ENCODE assay signal across 8 mouse cellular contexts in the genomic region with DNA sequence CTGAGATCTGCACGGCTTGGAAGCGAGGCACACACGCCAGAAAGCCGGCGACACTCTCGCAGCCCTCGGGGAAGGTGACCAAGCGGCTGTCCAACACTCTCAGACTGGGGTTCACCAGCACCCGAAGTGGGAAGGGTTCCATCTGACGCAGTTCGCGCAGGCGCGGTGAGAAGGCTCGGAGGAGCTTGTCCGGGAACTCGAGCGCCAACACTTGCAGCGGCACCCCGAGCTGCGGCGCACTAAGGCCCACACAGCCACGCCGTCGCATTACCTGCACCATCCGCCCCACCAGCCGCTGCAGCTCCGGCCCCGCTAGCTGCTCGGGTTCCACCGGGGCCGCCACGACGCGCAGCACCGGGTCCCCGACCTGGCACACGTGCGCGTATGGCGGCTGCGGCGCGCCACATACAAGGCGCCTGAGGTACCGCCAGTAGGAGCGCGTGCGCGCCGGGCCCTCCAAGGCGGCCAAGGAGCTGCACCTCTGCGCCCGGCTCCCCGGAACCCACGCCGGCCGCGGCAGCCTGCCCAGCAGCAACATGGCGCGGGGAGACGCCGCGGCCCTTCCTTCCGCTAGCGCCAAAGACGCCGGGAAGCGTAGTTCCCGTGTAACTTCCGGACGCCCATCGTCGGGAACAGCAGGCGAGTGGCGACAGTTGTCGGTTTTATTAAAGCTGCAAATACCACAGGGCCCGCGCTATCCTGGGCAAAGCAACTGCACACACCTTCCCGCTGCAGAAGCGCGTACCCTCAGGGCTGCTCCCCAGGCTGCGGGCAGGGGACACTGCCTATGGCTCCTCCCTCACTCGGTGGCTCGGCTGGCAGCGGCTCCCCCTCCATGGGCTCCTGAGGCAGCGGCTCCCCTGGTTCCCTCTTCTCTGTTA. TPM values are rescaled to one million over a fixed set of nuclear protein-coding genes. Genes with fewer than 3 reads are reported as not detected.
A peak's percentile ranks its signal among the peaks of the same experiment; 100 is the strongest.
DNase-seq lines count a peak whose midpoint lies in the region; ATAC-seq and TF ChIP-seq lines count a peak whose summit lies in the region.

A gene (minus strand): TSS at position 554 of the 881 bp plus-strand sequence.

- WGBS in forebrain, embryonic 15.5 days: under 1% methylated on average over 86 of the region's 87 CpGs
- WGBS in liver, postnatal 0 days (ENCODE audit: insufficient replicate concordance): 2% methylated on average over 78 of the region's 87 CpGs
- under 1% methylated on average over 85 of the region's 87 CpGs for WGBS in neural tube, embryonic 14.5 days

- no peaks in the 10 kb centered on the region for H3K27me3 ChIP-seq in ES-Bruce4 (ENCODE audit: control insufficient read depth, insufficient read depth, low read length, poor library complexity, severe bottlenecking)
- H3K27me3 ChIP-seq in forebrain, embryonic 15.5 days: no peaks in the 10 kb centered on the region
- no peaks in the 10 kb centered on the region for H3K27me3 ChIP-seq in liver, postnatal 0 days (ENCODE audit: insufficient read depth, low read length)
- H3K27me3 ChIP-seq in neural tube, embryonic 14.5 days (ENCODE audit: control insufficient read depth, insufficient read depth, low read length): no peaks in the 10 kb centered on the region; the same call in 1 of the 2 replicates
- H3K27me3 ChIP-seq in testis, adult 2 months (ENCODE audit: control insufficient read depth, insufficient read depth, low read length): no peaks in the 10 kb centered on the region

- no peak for TF ChIP-seq CTCF in ES-Bruce4 (IDR thresholded peaks at IDR 0.05; ENCODE audit: low read depth, low read length)
- no peak for TF ChIP-seq CTCF in liver, postnatal 0 days (IDR thresholded peaks at IDR 0.05; ENCODE audit: low read depth)
- no peak; the same call in 1 of the 2 replicates for TF ChIP-seq CTCF in testis, adult 2 months (IDR thresholded peaks at IDR 0.05; ENCODE audit: control insufficient read depth, insufficient read depth, insufficient replicate concordance, low read depth, low read length)

- DNase-seq in cerebellum, adult 11 months: peak; percentile 78
- DNase-seq in heart, postnatal 14 days: peak; percentile 84 to 87
- DNase-seq in layer of hippocampus, adult 11-12 months (ENCODE audit: low spot score): peak; percentile 84
- peak; percentile 80 for DNase-seq in liver, postnatal 0 days

- peak within 1 kb of the TSS; percentile 86 for H3K27ac ChIP-seq in ES-Bruce4 (ENCODE audit: insufficient read depth, low read length)
- peak within 1 kb of the TSS; percentile 91 for H3K27ac ChIP-seq in forebrain, embryonic 15.5 days (replicated peaks)
- peak within 1 kb of the TSS; percentile 90 for H3K27ac ChIP-seq in liver, postnatal 0 days (ENCODE audit: low read depth)
- peak within 1 kb of the TSS; percentile 78 for H3K27ac ChIP-seq in neural tube, embryonic 14.5 days (ENCODE audit: low read depth, low read length)
- H3K27ac ChIP-seq in testis, adult 2 months (ENCODE audit: control insufficient read depth, insufficient read depth, low read depth, low read length): peak within 1 kb of the TSS; percentile 78

- H3K4me3 ChIP-seq in ES-Bruce4 (ENCODE audit: low read depth, low read length): peak within 1 kb of the TSS; percentile 88
- H3K4me3 ChIP-seq in forebrain, embryonic 15.5 days: peak within 1 kb of the TSS; percentile 90
- peak within 1 kb of the TSS; percentile 86 for H3K4me3 ChIP-seq in liver, postnatal 0 days (ENCODE audit: low read depth, low read length)
- H3K4me3 ChIP-seq in neural tube, embryonic 14.5 days (ENCODE audit: low read depth, low read length): peak within 1 kb of the TSS; percentile 57
- peak within 1 kb of the TSS; percentile 88 for H3K4me3 ChIP-seq in testis, adult 2 months (ENCODE audit: control insufficient read depth, low read depth, low read length)

- H3K9me3 ChIP-seq in ES-Bruce4 (replicated peaks; ENCODE audit: control insufficient read depth, insufficient read depth, low read length, poor library complexity, severe bottlenecking): no peaks in the 10 kb centered on the region
- H3K9me3 ChIP-seq in forebrain, embryonic 15.5 days: no peaks in the 10 kb centered on the region
- H3K9me3 ChIP-seq in liver, postnatal 0 days (ENCODE audit: low read length): no peaks in the 10 kb centered on the region
- no peaks in the 10 kb centered on the region for H3K9me3 ChIP-seq in neural tube, embryonic 14.5 days (ENCODE audit: control insufficient read depth, low read length)

- intact Hi-C loops in heart, postnatal 14 days (cut with DNase I): loop anchor here (2.0 kb wide), 1 partner anchor 18 kb away; a partner anchor contains a TSS

- TF ChIP-seq POLR2A in ES-Bruce4 (IDR thresholded peaks at IDR 0.05; ENCODE audit: insufficient read depth, low read length): no peak
- 0 out of 2 replicates have a peak, but pooled peaks have one; percentile 12 for TF ChIP-seq POLR2A in testis, adult 2 months (IDR thresholded peaks at IDR 0.05; ENCODE audit: control insufficient read depth, low read depth, low read length)

- TF ChIP-seq EP300 in ES-Bruce4 (IDR thresholded peaks at IDR 0.05; ENCODE audit: insufficient read depth, low read depth, low read length): no peak
- TF ChIP-seq EP300 in liver, postnatal 0 days (IDR thresholded peaks at IDR 0.05; ENCODE audit: low read depth): no peak

- peak; percentile 91 for ATAC-seq in forebrain, embryonic 15.5 days (replicated peaks)
- ATAC-seq in liver, postnatal 0 days: peak; percentile 83
- peak; percentile 87 for ATAC-seq in neural tube, embryonic 14.5 days (ENCODE audit: low read depth)

- H3K4me2 ChIP-seq in forebrain, embryonic 15.5 days (replicated peaks): peak within 1 kb of the TSS; percentile 88
- peak within 1 kb of the TSS; percentile 88 for H3K4me2 ChIP-seq in liver, postnatal 0 days (ENCODE audit: low read depth, low read length)
- H3K4me2 ChIP-seq in neural tube, embryonic 14.5 days (ENCODE audit: low read depth, low read length): peak within 1 kb of the TSS; percentile 93

- H3K36me3 ChIP-seq in ES-Bruce4 (ENCODE audit: control insufficient read depth, insufficient read depth, low read length, poor library complexity, severe bottlenecking): peaks cover 62% of the 10 kb centered on the region
- H3K36me3 ChIP-seq in forebrain, embryonic 15.5 days: peaks cover 79% of the 10 kb centered on the region
- peaks cover 68% of the 10 kb centered on the region for H3K36me3 ChIP-seq in liver, postnatal 0 days (replicated peaks; ENCODE audit: insufficient read depth, low read length)
- peaks cover 65% of the 10 kb centered on the region for H3K36me3 ChIP-seq in neural tube, embryonic 14.5 days (ENCODE audit: control insufficient read depth, insufficient read depth, low read length)
- no peaks in the 10 kb centered on the region; the same call in 1 of the 2 replicates for H3K36me3 ChIP-seq in testis, adult 2 months (ENCODE audit: control insufficient read depth, insufficient read depth, low read length)

- H3K9ac ChIP-seq in ES-Bruce4 (ENCODE audit: low read depth, poor library complexity, severe bottlenecking): peak within 1 kb of the TSS; percentile 89
- peak within 1 kb of the TSS; percentile 84 for H3K9ac ChIP-seq in forebrain, embryonic 15.5 days (replicated peaks)
- H3K9ac ChIP-seq in liver, postnatal 0 days (replicated peaks): peak within 1 kb of the TSS; percentile 85
- peak within 1 kb of the TSS; percentile 54 for H3K9ac ChIP-seq in neural tube, embryonic 14.5 days (replicated peaks; ENCODE audit: low read depth, low read length)

- H3K4me1 ChIP-seq in ES-Bruce4 (ENCODE audit: control insufficient read depth, insufficient read depth, low read length): no peaks in the 10 kb centered on the region
- H3K4me1 ChIP-seq in forebrain, embryonic 15.5 days: peaks cover 21% of the 10 kb centered on the region
- H3K4me1 ChIP-seq in liver, postnatal 0 days (ENCODE audit: insufficient read depth): peaks cover 6% of the 10 kb centered on the region
- H3K4me1 ChIP-seq in neural tube, embryonic 14.5 days (ENCODE audit: control insufficient read depth, insufficient read depth, low read length): 0 out of 2 replicates have a peak, but pooled peaks cover 2% of the 10 kb centered on the region
- H3K4me1 ChIP-seq in testis, adult 2 months (ENCODE audit: control insufficient read depth, insufficient read depth, low read length): peaks cover 9% of the 10 kb centered on the region

RNA-seq across cellular contexts. Expression of the gene that starts here (rescaled TPM):
- 3.3 and 5.7 TPM in 2 replicates for polyA plus RNA-seq in ES-Bruce4 (2011; ENCODE audit: insufficient read depth, insufficient read length, low read depth, missing spikeins)
- polyA plus RNA-seq in forebrain, embryonic 15.5 days (2015; fragmentation: Nextera tagmentation; extraction: Ambion mirVana): 37.9 and 38.7 TPM in 2 replicates
- 10 to 100 TPM; 49.4 to 49.6 TPM for total RNA-seq in heart, postnatal 14 days (2021)
- polyA plus RNA-seq in liver, postnatal 0 days (2015; fragmentation: Nextera tagmentation; extraction: Ambion mirVana): 20.7 and 21.5 TPM in 2 replicates
- 36.5 and 36.8 TPM in 2 replicates for polyA plus RNA-seq in neural tube, embryonic 14.5 days (2014; fragmentation: Nextera tagmentation; extraction: Ambion mirVana)
- polyA plus RNA-seq in testis, adult 2 months (2012; rRNA removed): 1.7 and 1.8 TPM in 2 replicates

Comparison
In these comparisons a context has a peak if more than half of its experiments do, and no peak if none do; other contexts are left out.
1. Peak in every context shown above with its lines: DNase-seq, ATAC-seq, H3K4me3 ChIP-seq and H3K27ac ChIP-seq.